Mouse (Mus musculus): ENCODE measurements around the gene Kctd8.

DNA sequence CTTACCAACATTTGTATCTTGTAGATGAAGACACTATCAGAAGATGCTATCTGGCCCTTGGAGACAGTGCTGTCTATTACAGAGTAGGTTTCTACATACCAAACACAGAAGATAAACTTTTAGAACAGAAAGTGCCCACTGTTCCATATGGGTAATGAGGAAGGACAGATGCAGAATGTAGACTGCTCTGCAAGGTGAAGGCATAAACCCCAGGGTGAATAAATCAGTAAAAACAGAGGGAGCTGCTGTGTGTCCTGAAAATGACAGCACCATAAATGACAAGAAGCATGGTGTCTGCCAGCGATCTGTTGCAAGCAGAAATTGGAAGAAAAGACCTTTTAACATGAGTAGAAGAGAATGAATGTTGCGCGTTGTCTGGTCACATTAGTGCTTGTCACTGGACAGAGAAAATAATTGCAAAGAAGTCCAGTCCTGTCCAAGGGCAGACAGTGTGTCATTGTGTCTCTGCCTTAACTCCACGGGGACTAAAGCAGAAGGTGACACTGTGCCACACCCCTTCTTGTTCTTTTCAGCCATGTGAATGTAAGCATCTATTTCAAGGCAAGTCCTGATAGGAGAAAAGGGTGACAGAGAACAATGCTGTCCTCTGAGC is 181.5 kb downstream of the Kctd8 start:
- no peak for TF ChIP-seq POLR2A (IDR thresholded peaks at IDR 0.05; ENCODE audit: extremely low read depth, insufficient read depth, low read length)
- no peak for TF ChIP-seq CTCF (IDR thresholded peaks at IDR 0.05; ENCODE audit: extremely low read depth, insufficient read depth, low read length)
